Mouse (Mus musculus) stomach, embryonic 15.5 days (tissue): ENCODE data around the gene Chst2. TPM values are rescaled to one million over a fixed set of nuclear protein-coding genes. Genes with fewer than 3 reads are reported as not detected.

Experiments
- ATAC-seq: fragments of 200-750 bp; cut with Nextera tagmentation; 2 replicates; pipeline ENCODE4 v1.8.0; 2017; ENCODE audit warnings: low read depth, moderate number of reproducible peaks, moderate TSS enrichment; ENCODE audit not compliant: insufficient read depth, low FRiP score
- H3K27ac ChIP-seq: fragments of 300-500 bp; sonication (generic); 2 replicates; pipeline ENCODE4 v1.5.1; 2015; ENCODE audit warnings: mild to moderate bottlenecking, inconsistent platforms
- H3K27me3 ChIP-seq: fragments of 300-500 bp; sonication (generic); replicated peaks from 2 replicates; pipeline ENCODE4 v1.6.1; 2015; ENCODE audit warnings: inconsistent platforms
- H3K36me3 ChIP-seq: fragments of 300-500 bp; sonication (generic); 2 replicates; pipeline ENCODE4 v1.6.1; 2015; ENCODE audit warnings: inconsistent platforms
- H3K4me1 ChIP-seq: fragments of 300-500 bp; sonication (generic); 2 replicates; pipeline ENCODE4 v1.6.1; 2015; ENCODE audit warnings: inconsistent platforms
- H3K4me2 ChIP-seq: fragments of 300-500 bp; sonication (generic); 2 replicates; pipeline ENCODE4 v1.6.1; 2015; ENCODE audit warnings: mild to moderate bottlenecking, inconsistent platforms
- H3K4me3 ChIP-seq: fragments of 300-500 bp; sonication (generic); replicated peaks from 2 replicates; pipeline ENCODE4 v1.5.1; 2015; ENCODE audit warnings: inconsistent platforms
- H3K9ac ChIP-seq: fragments of 300-500 bp; sonication (generic); 2 replicates; pipeline ENCODE4 v1.6.1; 2015; ENCODE audit warnings: inconsistent platforms
- H3K9me3 ChIP-seq: fragments of 300-500 bp; sonication (generic); 2 replicates; pipeline ENCODE4 v1.6.1; 2016; ENCODE audit warnings: inconsistent platforms
- WGBS: fragments of 180-500 bp; shearing (Covaris S2); methylation state at CpG from one replicate; pipeline ENCODE4 v1.1.7; 2015; 5-methylcytosine and 5-hydroxymethylcytosine counted together
- polyA plus RNA-seq: library from polyadenylated mRNA; unstranded; fragments of >200 nt; fragmentation: Nextera tagmentation; extraction: Ambion mirVana; gene quantifications from 2 replicates; pipeline ENCODE4 v1.2.1, GENCODE M21; 2015

Chst2 gene
- polyA plus RNA-seq, 1 experiment from 2014 or later, result 8.4 TPM

GRCm38 (mm10) chr9:95351968-95352367 lies 54.6 kb downstream of the Chst2 start:
- no peaks in the 10 kb centered on the region for H3K9me3 ChIP-seq
- H3K9ac ChIP-seq, result no peak overlapping the region
- no peak overlapping the region for H3K4me2 ChIP-seq
- H3K36me3 ChIP-seq, result no peaks in the 10 kb centered on the region
- 73% methylated on average over 2 of the region's 2 CpGs for WGBS
- no peaks in the 10 kb centered on the region for H3K4me1 ChIP-seq
- no peak for ATAC-seq
- no peaks in the 10 kb centered on the region for H3K27me3 ChIP-seq
- H3K4me3 ChIP-seq, result no peak overlapping the region
- no peak overlapping the region for H3K27ac ChIP-seq

DNA sequence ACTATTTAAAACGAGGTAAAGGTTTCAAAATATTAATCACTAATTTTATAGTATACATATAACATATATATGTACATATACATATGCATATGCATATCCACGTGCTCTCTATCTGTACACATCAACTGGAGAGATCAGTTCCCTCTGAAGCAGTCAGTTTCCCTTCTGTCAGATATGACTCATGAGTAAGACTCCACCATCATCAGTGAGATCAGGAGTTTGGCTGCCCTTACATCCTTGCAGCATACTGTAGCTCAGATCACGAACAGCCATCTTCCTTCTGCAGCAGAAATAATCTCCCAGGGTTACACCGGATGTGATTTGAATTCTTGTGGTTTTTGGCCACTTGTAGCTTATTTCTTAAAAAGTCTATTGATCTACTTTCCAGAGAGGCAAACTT lies 56.0 kb downstream of the Chst2 start:
- H3K4me1 ChIP-seq, result no peaks in the 10 kb centered on the region
- no peak overlapping the region for H3K4me2 ChIP-seq
- no peaks in the 10 kb centered on the region for H3K27me3 ChIP-seq
- H3K27ac ChIP-seq, result no peak overlapping the region
- no peak overlapping the region for H3K9ac ChIP-seq
- ATAC-seq, result no peak
- no peaks in the 10 kb centered on the region for H3K36me3 ChIP-seq
- WGBS, result 64% methylated on average over 4 of the region's 4 CpGs
- H3K4me3 ChIP-seq, result no peak overlapping the region
- H3K9me3 ChIP-seq, result no peaks in the 10 kb centered on the region

Other genes starting within 250 kb of the Chst2 start
- 123 and 140 TPM in 2 replicates for gene U2surp, start 105.3 kb upstream of the Chst2 start, polyA plus RNA-seq
- 0.61 and 1.3 TPM in 2 replicates for gene Paqr9, start 152.9 kb upstream of the Chst2 start, polyA plus RNA-seq
- 0.36 and 1.3 TPM in 2 replicates for gene Pcolce2, start 230.9 kb upstream of the Chst2 start, polyA plus RNA-seq